Mouse (Mus musculus) liver, embryonic 15.5 days (tissue): Measurements from ENCODE around the gene 1110004F10Rik. TPM values are rescaled to one million over a fixed set of nuclear protein-coding genes. Genes with fewer than 3 reads are reported as not detected.

Experiments
- ATAC-seq: fragments of 200-750 bp; cut with Nextera tagmentation; 2 replicates; pipeline ENCODE4 v1.8.0; 2017; ENCODE audit warnings: moderate number of reproducible peaks, mild to moderate bottlenecking, moderate library complexity; ENCODE audit not compliant: insufficient read depth
- H3K27ac ChIP-seq: fragments of 300-500 bp; sonication (generic); replicated peaks from 2 replicates; pipeline ENCODE4 v1.5.1; 2015; ENCODE audit warnings: mild to moderate bottlenecking, inconsistent platforms
- H3K27me3 ChIP-seq: fragments of 300-500 bp; sonication (generic); 2 replicates; pipeline ENCODE4 v1.6.1; 2015; ENCODE audit warnings: mild to moderate bottlenecking, inconsistent platforms
- H3K36me3 ChIP-seq: fragments of 300-500 bp; sonication (generic); replicated peaks from 2 replicates; pipeline ENCODE4 v1.6.1; 2015; ENCODE audit warnings: moderate library complexity, mild to moderate bottlenecking, inconsistent platforms
- H3K4me1 ChIP-seq: fragments of 300-500 bp; sonication (generic); replicated peaks from 2 replicates; pipeline ENCODE4 v1.6.1; 2015; ENCODE audit warnings: inconsistent platforms
- H3K4me2 ChIP-seq: fragments of 300-500 bp; sonication (generic); 2 replicates; pipeline ENCODE4 v1.6.1; 2015; ENCODE audit warnings: moderate library complexity, mild to moderate bottlenecking, inconsistent platforms
- H3K4me3 ChIP-seq: fragments of 300-500 bp; sonication (generic); replicated peaks from 2 replicates; pipeline ENCODE4 v1.5.1; 2015; ENCODE audit warnings: mild to moderate bottlenecking, inconsistent platforms
- H3K9ac ChIP-seq: fragments of 300-500 bp; sonication (generic); 2 replicates; pipeline ENCODE4 v1.6.1; 2015; ENCODE audit warnings: moderate library complexity, mild to moderate bottlenecking, inconsistent platforms
- H3K9me3 ChIP-seq: fragments of 300-500 bp; sonication (generic); replicated peaks from 2 replicates; pipeline ENCODE4 v1.6.1; 2016; ENCODE audit warnings: inconsistent platforms
- WGBS: fragments of 180-500 bp; shearing (Covaris S2); methylation state at CpG from one replicate; pipeline ENCODE4 v1.1.7; 2015; ENCODE audit warnings: mixed read lengths; ENCODE audit not compliant: insufficient replicate concordance; 5-methylcytosine and 5-hydroxymethylcytosine counted together
- polyA plus RNA-seq: library from polyadenylated mRNA; unstranded; fragments of >200 nt; fragmentation: Nextera tagmentation; extraction: Ambion mirVana; gene quantifications from 2 replicates; pipeline ENCODE4 v1.2.1, GENCODE M21; 2015

1110004F10Rik gene
- 88.2 and 94.2 TPM in 2 replicates for polyA plus RNA-seq

GRCm38 (mm10) chr7:116039196-116039537 is at the start of gene 1110004F10Rik:
Gene 1110004F10Rik (plus strand): TSS chr7:116039397.
- peaks cover 28% of the 10 kb centered on the region for H3K4me1 ChIP-seq
- no peak within 1 kb of the TSS for H3K27ac ChIP-seq
- peaks cover 82% of the 10 kb centered on the region for H3K27me3 ChIP-seq
- peak within 1 kb of the TSS; percentile 50 for H3K4me3 ChIP-seq
- H3K36me3 ChIP-seq: no peaks in the 10 kb centered on the region
- WGBS: under 1% methylated on average over 11 of the region's 11 CpGs
- ATAC-seq: no peak; the same call in 1 of the 2 replicates
- H3K9ac ChIP-seq: no peak within 1 kb of the TSS
- H3K9me3 ChIP-seq: no peaks in the 10 kb centered on the region
- peak within 1 kb of the TSS; percentile 75 for H3K4me2 ChIP-seq

- Histone ChIP-seq H3K9ac (no peak overlapping the region), H3K27ac (no peak overlapping the region), H3K9me3 (no peaks in the 10 kb centered on the region), H3K4me1 (0 out of 2 replicates have a peak, but pooled peaks cover 3% of the 10 kb centered on the region), H3K4me2 (no peak overlapping the region), H3K4me3 (no peak overlapping the region), H3K27me3 (peaks cover 12% of the 10 kb centered on the region), H3K36me3 (no peaks in the 10 kb centered on the region)
- ATAC-seq: no peak
- 75% methylated on average over 4 of the region's 4 CpGs for WGBS
These were observed 36.5 kb upstream of the 1110004F10Rik start for GRCm38 (mm10) chr7:116002726-116003125.

- Histone ChIP-seq H3K27ac (no peak overlapping the region), H3K4me3 (no peak overlapping the region), H3K4me1 (peaks cover 40% of the 10 kb centered on the region), H3K9ac (no peak overlapping the region), H3K9me3 (no peaks in the 10 kb centered on the region), H3K36me3 (no peaks in the 10 kb centered on the region), H3K4me2 (no peak overlapping the region), H3K27me3 (peaks cover 72% of the 10 kb centered on the region)
- WGBS: 60% methylated on average over 3 of the region's 3 CpGs
- no peak for ATAC-seq
These were observed 9.2 kb upstream of the 1110004F10Rik start for GRCm38 (mm10) chr7:116029991-116030390.

- H3K4me1 ChIP-seq: peaks cover 40% of the 10 kb centered on the region
- no peak overlapping the region for H3K27ac ChIP-seq
- no peak for ATAC-seq
- peaks cover 75% of the 10 kb centered on the region for H3K27me3 ChIP-seq
- H3K9me3 ChIP-seq: no peaks in the 10 kb centered on the region
- peak overlapping the region; percentile 67 for H3K9ac ChIP-seq
- H3K4me3 ChIP-seq: peak overlapping the region; percentile 65
- peak overlapping the region; percentile 96 for H3K4me2 ChIP-seq
- 30% methylated on average over 26 of the region's 26 CpGs for WGBS
- H3K36me3 ChIP-seq: no peaks in the 10 kb centered on the region
These were observed 8.4 kb upstream of the 1110004F10Rik start for GRCm38 (mm10) chr7:116030597-116031387.

- no peaks in the 10 kb centered on the region for H3K9me3 ChIP-seq
- peak overlapping the region; percentile 67 for H3K9ac ChIP-seq
- H3K36me3 ChIP-seq: no peaks in the 10 kb centered on the region
- peaks cover 40% of the 10 kb centered on the region for H3K4me1 ChIP-seq
- H3K4me3 ChIP-seq: peak overlapping the region; percentile 65
- H3K4me2 ChIP-seq: peak overlapping the region; percentile 96
- H3K27ac ChIP-seq: no peak overlapping the region
- H3K27me3 ChIP-seq: peaks cover 81% of the 10 kb centered on the region
- WGBS: under 1% methylated on average over 14 of the region's 14 CpGs
- no peak for ATAC-seq
These were observed 7.8 kb upstream of the 1110004F10Rik start for GRCm38 (mm10) chr7:116031388-116031717.

GRCm38 (mm10) chr7:116031718-116032595 is 7.2 kb upstream of the 1110004F10Rik start:
- ATAC-seq: peak; percentile 75
- peaks cover 85% of the 10 kb centered on the region for H3K27me3 ChIP-seq
- WGBS: under 1% methylated on average over 65 of the region's 65 CpGs

GRCm38 (mm10) chr7:116032596-116033307 is 6.4 kb upstream of the 1110004F10Rik start:
- peak overlapping the region; percentile 67 for H3K9ac ChIP-seq

More at GRCm38 (mm10) chr7:116031718-116032595, 7.2 kb upstream of the 1110004F10Rik start:
- H3K27ac ChIP-seq: no peak overlapping the region; the same call in 1 of the 2 replicates
- no peaks in the 10 kb centered on the region for H3K9me3 ChIP-seq
- H3K36me3 ChIP-seq: no peaks in the 10 kb centered on the region
- H3K9ac ChIP-seq: peak overlapping the region; percentile 67
- peak overlapping the region; percentile 65 for H3K4me3 ChIP-seq
- peaks cover 40% of the 10 kb centered on the region for H3K4me1 ChIP-seq
- H3K4me2 ChIP-seq: peak overlapping the region; percentile 96

GRCm38 (mm10) chr7:116033371-116034241 is 5.6 kb upstream of the 1110004F10Rik start:
- 0 out of 2 replicates have a peak overlapping the region, but pooled peaks have one; percentile 30 for H3K9ac ChIP-seq
- H3K27ac ChIP-seq: no peak overlapping the region
- peaks cover 91% of the 10 kb centered on the region for H3K27me3 ChIP-seq
- ATAC-seq: no peak
- H3K4me3 ChIP-seq: peak overlapping the region; percentile 65
- under 1% methylated on average over 54 of the region's 54 CpGs for WGBS
- H3K36me3 ChIP-seq: no peaks in the 10 kb centered on the region
- no peaks in the 10 kb centered on the region for H3K9me3 ChIP-seq
- peak overlapping the region; percentile 96 for H3K4me2 ChIP-seq
- H3K4me1 ChIP-seq: peaks cover 42% of the 10 kb centered on the region

More at GRCm38 (mm10) chr7:116032596-116033307, 6.4 kb upstream of the 1110004F10Rik start:
- under 1% methylated on average over 11 of the region's 11 CpGs for WGBS
- Histone ChIP-seq H3K9me3 (no peaks in the 10 kb centered on the region), H3K4me1 (peaks cover 40% of the 10 kb centered on the region), H3K36me3 (no peaks in the 10 kb centered on the region), H3K4me3 (peak overlapping the region; percentile 65), H3K27me3 (peaks cover 87% of the 10 kb centered on the region), H3K4me2 (peak overlapping the region; percentile 96), H3K27ac (no peak overlapping the region)
- ATAC-seq: no peak; the same call in 1 of the 2 replicates

GRCm38 (mm10) chr7:116034282-116034758 is 4.9 kb upstream of the 1110004F10Rik start:
- ATAC-seq: no peak
- H3K27me3 ChIP-seq: peaks cover 96% of the 10 kb centered on the region
- H3K27ac ChIP-seq: no peak overlapping the region
- peak overlapping the region; percentile 96 for H3K4me2 ChIP-seq
- H3K36me3 ChIP-seq: no peaks in the 10 kb centered on the region
- peaks cover 48% of the 10 kb centered on the region for H3K4me1 ChIP-seq
- WGBS: 2% methylated on average over 25 of the region's 25 CpGs
- peak overlapping the region; percentile 65 for H3K4me3 ChIP-seq
- H3K9me3 ChIP-seq: no peaks in the 10 kb centered on the region
- no peak overlapping the region for H3K9ac ChIP-seq

GRCm38 (mm10) chr7:116035504-116035903 is 3.7 kb upstream of the 1110004F10Rik start:
- H3K9ac ChIP-seq: no peak overlapping the region
- no peak overlapping the region for H3K27ac ChIP-seq
- 48% methylated on average over 4 of the region's 4 CpGs for WGBS
- peaks cover 96% of the 10 kb centered on the region for H3K27me3 ChIP-seq
- no peak for ATAC-seq
- no peak overlapping the region for H3K4me2 ChIP-seq
- no peaks in the 10 kb centered on the region for H3K36me3 ChIP-seq
- no peaks in the 10 kb centered on the region for H3K9me3 ChIP-seq
- H3K4me3 ChIP-seq: no peak overlapping the region
- H3K4me1 ChIP-seq: peaks cover 58% of the 10 kb centered on the region
